Mouse (Mus musculus): Measurements from ENCODE around the gene Gars.
A peak's percentile ranks its signal among the peaks of the same experiment; 100 is the strongest.

The Gars gene

DNA sequence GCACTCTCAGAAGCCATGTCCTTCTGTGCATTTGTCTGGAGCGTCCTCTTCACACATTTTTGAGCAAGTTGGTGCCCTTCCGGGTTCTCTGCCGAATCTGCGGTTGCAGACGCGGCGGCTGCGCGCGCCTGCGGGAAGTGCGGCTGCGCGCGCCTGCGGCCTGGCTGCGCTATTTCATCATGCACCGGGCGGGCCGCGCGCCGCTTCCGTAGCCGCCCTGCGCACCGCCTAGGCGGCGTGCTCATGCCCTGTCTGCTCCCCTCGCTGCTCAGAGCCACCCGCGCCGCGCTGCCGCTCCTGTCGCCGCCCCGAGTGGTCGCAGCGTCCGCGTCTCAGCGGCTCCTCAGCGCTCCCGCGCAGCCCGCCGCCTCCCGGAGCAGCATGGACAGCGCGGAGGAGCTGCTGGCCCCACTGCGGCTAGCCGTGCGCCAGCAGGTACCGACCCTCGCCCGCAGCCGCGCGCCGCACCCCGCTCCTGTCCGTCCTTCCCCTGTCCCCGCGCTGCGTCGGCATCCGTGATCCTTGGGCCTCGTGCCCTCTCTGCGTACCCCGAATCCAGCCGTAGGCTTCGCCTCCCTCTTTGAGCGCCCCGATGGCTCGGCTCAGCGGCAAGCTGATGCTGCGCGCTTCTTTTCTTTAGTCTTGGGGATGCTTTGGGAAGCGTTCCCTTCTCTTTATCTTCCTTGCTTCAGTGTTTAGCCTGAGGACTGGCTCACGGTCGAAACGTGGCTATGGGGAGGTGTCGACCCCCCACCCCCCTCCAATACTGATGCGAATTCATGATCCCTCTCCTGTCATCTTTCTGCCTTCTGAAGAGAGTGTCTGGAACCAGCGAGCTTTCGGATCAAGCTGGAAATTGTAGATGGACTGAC, at the start of gene Gars:
Gene Gars (plus strand): TSS at position 209 of the 872 bp plus-strand sequence.
- peak; percentile 68 for DNase-seq (ENCODE audit: low read depth, low spot score)

DNA sequence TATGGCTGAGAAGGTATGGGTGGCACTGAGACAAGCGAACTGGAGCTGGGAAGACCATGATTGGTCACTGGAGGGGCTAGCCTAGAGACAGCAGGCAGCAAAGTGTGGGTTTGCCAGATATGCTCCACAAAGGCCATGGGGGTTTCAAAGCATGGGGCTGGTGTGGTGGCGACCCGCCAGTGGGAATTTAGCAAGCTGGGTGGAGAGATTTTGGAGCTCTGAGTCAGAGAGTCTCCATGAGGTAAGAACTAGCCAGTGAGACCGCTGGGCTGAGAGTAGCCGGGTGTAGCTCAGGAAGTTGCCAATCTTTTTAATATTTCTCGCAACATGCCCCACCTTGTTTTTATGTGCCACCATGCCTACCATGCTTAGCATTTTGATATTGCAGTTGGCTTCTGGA, 49.7 kb upstream of the Gars start:
- DNase-seq (ENCODE audit: low read depth, low spot score), result no peak

DNA sequence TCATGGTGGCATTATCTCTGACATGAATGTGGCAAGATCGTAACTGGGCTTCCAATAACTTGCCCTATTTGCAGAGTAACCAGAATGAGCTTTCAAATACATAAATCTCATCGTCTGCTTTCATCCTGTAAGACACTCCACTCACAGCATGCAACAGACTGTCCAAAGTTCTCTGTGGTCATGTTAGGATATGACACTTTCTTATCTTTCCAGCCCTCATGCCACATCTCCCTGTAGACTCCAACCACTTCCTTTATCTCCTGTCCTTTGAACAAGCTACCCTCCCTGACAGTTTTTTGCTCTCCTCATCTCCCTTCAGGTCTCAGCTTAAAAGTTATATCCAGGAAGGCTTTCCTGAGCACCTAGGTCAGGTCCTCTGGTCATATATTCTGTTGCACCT, 46.6 kb upstream of the Gars start:
- DNase-seq (ENCODE audit: low read depth, low spot score), result no peak

DNA sequence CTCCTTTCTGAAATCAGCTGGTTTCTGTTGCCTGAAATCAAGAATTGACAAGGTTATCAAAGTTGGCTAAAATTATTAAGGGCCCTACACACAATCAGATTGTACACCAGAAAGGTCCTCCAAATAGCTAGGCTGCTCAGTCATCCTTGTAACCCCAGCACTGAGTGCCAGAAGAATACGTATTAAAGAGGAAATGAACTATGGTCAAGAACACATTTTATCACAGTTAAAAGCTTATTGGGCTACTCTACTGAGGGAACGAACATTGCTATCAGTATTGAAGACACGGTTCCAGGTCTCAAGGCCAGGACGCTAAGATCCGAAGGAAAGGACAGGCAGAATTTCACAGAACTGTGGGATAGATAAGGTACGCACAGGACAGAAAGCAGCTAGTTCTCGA, 45.7 kb upstream of the Gars start:
- no peak for DNase-seq (ENCODE audit: low read depth, low spot score)

DNA sequence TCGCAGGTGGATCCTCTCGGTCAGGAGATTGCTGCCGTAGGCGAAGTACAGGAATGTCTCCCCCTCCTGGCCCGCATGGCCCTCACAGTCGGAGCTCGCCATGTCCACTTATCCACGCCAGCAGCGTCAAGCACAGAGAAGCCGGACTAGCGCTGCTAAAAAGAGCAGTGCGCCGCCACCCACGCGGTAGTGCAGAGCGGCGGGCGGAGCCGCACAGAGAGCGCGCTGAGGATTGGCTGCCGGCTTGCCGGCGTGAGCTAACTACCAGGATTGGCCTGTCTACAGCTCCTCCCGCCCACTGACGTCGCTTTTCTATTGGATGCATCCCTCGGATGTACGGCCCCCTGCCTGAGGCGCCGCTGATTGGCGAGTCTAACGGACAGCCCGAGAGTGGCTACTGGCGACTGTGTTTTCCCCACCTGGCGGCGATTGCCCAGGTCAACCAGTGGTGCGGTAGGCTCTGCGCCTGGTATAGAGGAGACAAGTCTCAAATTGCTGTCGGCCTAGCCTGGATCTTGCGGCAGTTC, 45.0 kb upstream of the Gars start, which contains the start of gene Ggct:
Gene Ggct (minus strand): TSS at position 217 of the 527 bp plus-strand sequence.
- DNase-seq (ENCODE audit: low read depth, low spot score), result peak; percentile 93

DNA sequence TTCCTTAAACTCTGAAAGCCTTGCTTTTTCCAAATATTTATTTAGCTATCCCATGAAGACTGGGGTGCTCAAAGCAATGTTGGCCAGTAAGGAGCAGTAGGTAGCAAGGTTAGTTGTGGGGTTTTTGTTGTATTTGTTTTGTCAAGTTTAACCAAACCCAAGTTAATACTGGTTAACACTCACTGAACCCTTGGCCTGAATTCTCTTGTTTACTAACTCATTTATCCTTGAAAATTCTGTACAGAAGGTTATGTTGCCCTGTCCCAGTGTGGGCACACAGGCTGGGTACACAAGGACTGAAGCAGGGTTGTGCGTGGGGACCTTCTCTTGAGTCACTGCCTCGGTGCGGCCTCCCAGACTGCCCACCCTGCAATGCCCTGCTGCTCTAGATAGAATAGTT, 41.4 kb upstream of the Gars start:
- no peak for DNase-seq (ENCODE audit: low read depth, low spot score)

DNA sequence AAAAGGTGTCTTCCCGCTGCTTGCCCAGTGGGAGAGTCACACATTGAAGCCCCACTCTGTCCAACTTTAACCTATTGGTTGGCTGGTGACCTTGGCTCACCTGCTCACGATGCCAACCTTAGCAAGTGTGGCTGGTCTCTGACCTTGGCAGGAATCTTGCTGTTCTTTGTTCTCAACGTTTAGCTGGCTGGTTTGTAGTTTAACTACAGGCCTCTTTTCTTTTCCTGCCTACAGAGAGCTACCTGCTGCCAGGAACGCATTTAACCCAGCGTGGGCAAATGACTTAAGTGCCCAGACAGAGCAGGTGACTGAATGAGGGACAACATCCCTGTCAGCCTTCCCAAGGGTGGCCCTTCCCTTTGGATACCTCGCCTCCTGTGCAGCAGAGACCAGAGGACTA, 40.1 kb upstream of the Gars start:
- DNase-seq (ENCODE audit: low read depth, low spot score), result no peak

DNA sequence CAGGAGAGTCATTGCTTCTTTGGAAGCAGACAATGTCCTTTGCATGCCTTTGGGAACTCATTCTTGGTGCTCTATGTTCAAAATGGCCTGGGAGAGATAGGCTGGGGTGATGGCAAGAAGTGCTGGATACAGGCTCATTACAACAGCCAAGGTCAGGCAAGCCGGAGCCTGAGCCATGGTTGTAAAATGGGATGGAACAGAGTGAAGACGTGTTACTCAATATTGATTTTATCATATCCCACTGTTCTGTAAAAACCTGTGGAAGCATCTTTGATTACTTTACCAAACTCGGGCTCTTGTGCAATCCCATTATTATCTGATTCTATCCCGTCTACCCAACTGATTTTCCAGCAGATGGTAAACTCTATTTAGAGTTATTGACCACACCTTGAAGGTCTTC, 36.5 kb upstream of the Gars start:
- DNase-seq (ENCODE audit: low read depth, low spot score), result no peak

DNA sequence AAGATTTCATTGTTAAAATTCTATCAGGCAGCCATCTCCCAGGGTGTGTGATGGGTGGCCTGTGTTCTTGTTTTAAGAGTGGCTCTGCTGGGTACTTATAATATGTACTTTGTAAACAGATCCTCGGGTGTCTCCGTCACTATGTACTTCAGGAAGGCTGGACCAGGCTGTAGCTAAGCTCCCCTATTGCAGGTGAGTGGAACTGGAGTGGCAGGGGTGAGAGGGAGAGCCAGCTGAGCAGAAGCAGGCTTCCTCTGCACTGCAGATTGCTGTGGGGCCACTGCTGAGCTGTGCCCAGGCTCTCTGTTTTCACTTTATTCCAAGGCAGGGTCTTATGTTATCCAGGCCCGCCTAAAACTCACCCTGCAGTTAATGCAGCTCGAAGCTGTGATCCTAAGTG, 35.4 kb upstream of the Gars start:
- DNase-seq (ENCODE audit: low read depth, low spot score), result no peak

DNA sequence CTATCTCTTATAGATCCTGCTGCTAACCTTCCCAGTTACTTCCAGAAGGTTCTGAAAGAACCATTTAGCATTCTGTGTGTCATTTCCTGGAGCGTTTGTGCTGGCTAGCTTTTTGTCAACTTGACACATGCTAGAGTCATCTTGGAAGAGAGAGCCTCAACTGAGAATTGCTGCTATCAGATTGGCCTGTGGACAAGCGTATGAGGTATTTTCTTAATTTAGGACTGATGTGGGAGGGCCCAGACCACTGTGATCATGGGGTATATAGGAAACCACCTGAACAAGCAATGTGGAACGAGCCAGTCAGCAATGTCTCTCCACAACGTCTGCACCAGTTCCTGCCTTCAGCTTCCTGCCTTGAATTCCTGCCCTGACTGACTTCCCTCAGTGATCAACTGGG, 34.2 kb upstream of the Gars start:
- no peak for DNase-seq (ENCODE audit: low read depth, low spot score)

DNA sequence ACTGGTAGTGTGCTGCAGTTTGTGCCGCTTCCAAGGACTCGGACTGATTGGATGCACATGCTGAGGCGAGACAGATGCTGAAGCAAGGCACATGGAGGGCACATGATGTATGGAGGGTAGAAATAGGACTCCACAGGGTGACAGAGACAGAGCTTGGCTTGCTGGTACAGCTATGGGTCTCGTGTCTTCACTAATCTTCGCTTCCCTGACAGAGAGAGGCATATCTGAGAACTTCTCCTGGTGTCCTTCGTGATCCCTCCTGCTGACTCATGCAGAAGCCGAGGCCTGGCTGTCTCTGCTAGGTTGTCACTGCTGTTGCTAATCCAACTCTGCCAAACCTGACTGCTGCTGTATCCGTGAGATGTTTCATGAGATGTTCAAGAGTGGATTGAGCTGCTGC, 29.4 kb upstream of the Gars start:
- DNase-seq (ENCODE audit: low read depth, low spot score), result no peak

DNA sequence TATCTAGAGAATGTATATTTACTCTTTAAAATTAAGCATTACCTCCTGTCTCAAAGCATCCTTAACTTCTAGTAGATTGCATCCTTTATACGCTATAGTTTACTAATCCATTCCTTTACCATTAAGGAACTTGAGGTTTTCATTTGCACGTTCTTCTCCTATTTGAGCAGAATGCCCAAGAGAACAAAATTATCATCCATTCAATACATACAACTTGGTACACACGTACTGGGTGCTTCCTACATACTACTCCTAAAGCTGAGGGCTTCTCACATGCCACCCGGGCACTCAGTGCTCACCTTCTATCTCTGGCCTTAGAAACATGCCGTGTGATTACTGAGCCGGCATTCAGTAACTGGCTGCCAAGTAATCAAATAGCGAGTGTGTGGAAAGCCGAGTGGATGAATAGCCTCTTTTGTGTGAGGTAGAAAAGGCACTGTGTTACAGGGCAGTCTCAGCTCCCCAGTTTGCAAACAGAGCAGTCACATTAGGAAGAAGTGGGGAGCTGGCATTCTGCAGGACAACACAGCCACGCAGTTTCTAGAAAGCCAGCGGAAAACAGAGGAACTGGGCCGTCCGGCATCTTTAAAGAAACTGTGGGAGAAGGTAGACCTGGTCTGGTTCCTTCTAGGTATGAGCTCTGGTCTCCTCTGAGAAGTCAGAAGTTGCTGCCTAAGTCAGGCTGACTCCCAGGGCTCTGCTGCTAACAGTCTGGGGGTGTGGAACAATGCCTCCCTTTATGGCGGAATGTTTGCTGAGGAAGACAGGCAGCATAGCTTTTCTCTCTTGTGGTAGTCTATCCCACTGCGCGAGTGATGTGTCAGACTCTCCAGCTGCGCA, 28.2 kb upstream of the Gars start:
- no peak for DNase-seq (ENCODE audit: low read depth, low spot score)

DNA sequence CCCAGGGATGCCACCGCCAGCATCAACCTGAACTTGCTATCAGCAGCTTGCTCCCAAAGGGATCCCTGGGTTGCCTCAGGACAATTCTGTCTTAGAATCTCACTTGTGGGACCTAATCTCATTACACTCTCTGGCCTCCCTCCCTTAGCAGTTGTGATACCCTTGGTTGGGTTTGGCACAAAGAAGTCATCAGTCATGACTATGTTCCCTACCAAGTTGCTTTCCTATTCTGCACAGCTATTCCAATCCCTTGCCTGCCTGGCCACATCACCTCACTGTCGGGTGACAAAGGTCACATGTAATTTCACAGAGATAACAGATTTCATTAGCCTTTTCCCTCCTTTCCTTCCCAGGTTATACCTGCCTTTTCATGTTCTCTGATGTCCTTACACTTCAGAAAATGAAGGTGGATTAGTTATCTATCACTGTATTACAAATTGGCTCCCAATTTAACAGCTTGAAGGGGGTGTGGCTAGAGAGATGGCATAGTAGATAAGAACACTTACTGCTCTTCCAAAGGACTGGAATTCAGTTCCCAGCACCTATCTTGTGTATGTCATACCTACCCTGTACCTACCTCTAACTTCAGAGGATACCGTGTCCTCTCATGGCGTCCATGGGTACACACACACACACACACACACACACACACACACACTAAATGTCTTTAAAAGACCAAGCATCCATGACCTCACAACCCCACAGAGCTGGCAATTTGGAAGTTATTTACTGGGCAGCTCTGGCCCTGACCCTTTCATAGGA, 27.3 kb upstream of the Gars start:
- no peak for DNase-seq (ENCODE audit: low read depth, low spot score)

DNA sequence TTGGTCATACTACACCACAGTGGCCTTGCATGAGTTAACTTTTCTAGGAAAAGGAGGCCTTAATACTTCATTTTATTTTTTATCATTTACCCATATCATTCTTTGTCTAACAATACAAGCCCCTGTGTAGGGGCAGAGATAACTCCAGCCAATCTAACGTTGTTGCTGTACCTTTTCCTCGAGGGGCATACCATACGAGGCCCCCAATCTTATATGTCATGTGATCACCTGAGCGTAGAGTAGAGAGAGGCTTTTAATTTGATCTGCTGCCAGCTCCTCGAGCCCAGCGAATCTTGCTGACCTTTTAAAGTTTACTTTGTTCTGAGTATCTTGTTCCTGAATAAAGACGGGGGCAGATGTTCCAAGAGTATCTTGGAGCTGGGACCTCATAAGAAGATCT, 25.3 kb upstream of the Gars start:
- DNase-seq (ENCODE audit: low read depth, low spot score), result no peak

DNA sequence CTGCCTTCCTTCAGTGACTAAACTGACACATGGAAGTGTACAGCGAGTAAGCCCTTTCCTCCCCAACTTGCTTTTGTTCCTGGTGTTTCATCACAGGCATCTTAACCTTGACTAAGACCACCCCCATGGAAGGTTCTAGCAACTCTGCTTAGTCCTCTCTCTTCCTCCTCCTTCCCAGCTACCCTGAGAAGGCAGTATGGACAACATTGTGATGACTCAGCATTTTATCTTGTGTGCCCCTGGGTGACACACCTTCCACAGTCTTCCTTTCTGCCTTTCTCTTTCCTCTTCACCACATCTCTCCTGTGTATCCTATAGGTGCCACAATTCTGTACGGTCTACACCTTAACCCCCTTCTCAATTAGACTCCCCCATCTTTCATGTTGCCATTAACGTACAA, 23.6 kb upstream of the Gars start:
- no peak for DNase-seq (ENCODE audit: low read depth, low spot score)

DNA sequence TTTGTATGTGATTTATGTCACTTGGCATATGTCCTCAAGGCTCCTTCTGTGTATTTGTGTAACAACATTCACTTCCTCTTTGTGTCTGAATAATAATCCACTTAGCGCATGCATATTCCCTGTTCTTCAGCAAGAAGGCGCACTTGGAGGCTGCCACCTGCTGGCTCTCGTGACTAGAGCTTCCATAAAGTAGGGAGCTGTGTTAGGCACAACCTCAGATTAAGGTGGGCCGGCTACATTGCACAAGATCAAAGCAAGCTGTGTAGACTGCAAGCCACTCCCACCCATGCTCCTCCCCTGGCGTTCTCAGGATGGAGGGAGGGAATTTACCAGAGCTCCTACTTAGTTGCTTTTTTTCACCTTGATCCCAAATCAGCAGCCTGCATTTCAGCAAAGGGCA, 21.6 kb upstream of the Gars start:
- no peak for DNase-seq (ENCODE audit: low read depth, low spot score)

DNA sequence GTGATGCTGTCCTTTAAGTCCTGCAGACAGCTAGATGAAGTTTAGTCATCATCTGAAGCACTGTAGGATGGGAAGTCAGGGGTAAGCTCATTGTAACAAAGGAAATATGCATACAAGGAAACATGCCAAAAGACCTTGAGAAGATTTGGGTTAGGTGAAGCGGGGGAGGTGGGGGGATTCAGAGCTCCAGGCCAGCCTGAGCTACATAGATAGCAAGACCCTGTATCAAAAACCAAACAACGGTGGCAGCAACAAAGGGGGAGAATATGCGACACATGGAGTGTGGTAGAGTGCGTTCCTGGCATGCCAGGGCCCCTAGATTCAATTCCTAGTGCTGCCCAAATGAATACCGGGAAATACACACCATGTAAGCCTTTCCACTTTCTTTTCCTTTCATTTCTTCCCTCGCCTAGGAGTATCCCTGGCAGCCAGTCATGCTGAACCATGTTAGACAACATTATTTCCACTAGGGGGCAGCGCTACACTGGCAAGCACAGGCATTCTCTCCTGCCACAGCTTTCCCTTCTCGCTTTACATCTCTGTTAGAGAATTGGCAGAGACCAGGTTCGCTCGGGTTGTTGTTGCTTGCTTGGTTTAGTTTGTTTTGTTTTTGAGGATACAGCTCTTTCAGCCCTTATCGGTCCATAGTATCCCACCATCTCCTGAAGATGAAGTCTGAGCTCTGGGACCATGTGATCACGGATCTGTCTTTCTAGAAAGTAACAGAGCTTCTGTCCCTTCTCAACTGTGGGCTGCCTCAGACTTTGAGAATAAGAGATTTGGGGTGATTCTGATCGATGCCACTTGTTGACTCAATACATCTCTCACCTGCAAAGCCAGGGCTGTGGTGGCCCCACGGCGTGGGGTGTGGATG, 20.9 kb upstream of the Gars start:
- DNase-seq (ENCODE audit: low read depth, low spot score), result no peak

DNA sequence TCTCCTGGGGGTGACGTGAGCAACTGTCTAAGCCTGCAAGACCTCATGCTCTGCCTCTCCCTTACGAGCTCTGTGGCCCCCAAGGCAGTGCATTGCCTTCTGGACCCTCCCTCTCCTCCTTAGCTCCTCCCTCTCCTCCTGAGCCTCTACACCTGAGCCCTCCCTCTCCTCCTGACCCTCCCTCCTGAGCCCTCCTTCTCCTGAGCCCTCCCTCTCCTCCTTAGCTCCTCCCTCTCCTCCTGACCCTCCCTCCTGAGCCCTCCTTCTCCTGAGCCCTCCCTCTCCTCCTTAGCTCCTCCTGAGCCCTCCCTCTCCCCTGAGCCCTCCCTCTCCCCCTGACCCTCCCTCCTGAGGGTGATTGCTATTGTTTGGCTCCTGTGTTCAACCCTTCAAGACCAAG, 19.4 kb upstream of the Gars start:
- DNase-seq (ENCODE audit: low read depth, low spot score), result no peak

DNA sequence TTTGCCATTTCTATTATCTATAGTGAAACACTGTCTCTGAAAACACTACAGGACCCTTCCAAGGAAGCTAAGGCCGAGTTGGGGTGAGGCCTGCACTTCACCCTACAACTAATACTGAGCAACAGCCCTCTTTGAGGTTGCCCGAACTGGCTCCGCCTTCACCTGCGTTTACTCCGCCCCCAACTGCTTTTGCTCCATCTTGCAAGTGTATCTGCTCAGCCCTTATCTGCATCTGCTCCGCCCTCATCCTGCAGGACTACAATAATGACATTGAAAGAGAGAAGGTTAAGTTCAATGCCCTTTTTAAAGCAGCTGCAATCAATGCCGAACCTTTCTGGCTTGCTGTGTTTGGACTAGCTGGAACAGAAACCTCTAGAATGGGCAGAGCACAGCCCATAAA, 16.0 kb upstream of the Gars start:
- DNase-seq (ENCODE audit: low read depth, low spot score), result no peak

DNA sequence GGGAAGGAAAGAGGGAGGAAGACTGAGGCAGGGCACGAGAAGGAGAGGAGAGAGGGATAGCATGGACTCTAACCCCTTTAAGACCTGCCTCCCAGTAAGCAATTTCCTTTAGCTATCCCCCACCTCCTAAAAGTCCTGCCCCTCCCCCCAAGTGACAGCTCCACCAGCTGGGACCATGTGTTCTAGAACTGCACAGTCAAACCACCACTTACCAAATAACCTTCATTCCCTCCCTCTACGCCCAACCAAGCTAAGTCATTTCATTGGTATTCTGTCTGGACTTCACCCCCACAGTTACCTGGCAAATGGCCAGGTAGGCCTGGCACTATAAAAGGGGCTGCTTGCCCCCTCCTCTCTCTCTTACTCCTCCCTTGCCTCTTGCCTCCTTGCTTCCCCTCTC, 10.2 kb upstream of the Gars start:
- no peak for DNase-seq (ENCODE audit: low read depth, low spot score)

DNA sequence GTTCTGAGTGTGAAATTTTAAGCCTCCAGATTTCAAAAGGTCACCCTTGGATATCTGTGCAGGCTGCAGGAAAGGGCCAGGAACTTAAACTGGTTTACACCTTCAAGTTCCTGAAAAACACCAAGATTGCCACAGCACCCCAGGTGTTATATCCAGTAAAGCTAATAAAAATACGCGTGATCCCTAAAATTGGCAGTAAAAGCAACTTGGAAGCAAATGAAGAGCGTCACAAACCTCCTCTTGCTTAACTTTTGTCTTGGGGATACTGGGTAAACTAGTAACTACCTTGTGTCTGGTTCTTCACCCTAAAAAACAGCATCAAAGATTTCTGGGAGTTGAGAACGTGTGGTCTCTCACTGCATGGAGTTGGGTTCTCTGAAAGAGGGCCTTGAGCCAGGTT, 1.1 kb upstream of the Gars start:
- no peak for DNase-seq (ENCODE audit: low read depth, low spot score)
